Mouse (Mus musculus) lung, postnatal 36 days (tissue): ENCODE measurements around the gene Ifi27l2b.
A peak's percentile ranks its signal among the peaks of the same experiment; 100 is the strongest.

Experiments used
- DNase-seq: peaks from one replicate; pipeline ENCODE4 v3.0.0; 2022; ENCODE audit warnings: mixed read lengths

Gene Ifi27l2b

DNA sequence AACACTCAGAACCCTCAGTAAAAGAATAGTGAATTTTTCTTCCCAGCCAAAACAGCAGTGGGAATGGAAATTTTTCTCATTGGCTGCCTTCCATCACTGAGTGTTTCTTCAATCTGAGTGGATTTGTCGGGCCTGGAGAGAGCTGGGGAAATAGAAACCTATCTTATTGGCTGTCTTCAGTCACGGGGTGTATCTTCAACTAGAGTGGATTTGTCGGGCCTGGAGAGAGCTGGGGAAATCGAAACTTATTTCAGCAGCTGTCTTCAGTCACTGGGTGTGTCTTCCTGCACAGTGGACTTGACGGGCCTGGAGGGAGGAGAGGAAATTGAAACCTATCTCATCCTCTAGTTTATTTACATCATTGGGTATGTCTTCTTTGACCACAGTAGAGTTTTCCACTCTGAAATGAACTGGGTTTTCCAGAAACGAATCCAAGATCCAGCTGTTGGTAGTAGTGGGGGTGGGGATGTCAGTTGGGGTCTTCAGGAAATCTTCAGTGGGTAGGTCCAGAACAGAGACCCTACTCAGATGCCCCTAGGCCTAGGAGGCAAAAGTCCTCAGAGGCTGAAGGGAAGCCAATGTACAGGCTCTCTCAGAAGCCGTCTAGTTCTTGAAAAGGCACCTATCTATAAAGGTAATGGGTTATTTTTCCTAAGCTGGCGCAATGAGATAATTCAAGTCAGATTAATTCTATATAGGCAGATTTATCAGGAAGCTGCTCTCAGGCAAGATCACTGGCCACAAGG is 22.9 kb downstream of the Ifi27l2b start, which contains the start of gene Ifi27:
Gene Ifi27 (plus strand): TSS at position 226 of the 746 bp plus-strand sequence.
- DNase-seq: peak; percentile 94

GRCm38 (mm10) chr12:103433430-103433829 is 23.6 kb downstream of the Ifi27l2b start:
- DNase-seq: no peak

DNA sequence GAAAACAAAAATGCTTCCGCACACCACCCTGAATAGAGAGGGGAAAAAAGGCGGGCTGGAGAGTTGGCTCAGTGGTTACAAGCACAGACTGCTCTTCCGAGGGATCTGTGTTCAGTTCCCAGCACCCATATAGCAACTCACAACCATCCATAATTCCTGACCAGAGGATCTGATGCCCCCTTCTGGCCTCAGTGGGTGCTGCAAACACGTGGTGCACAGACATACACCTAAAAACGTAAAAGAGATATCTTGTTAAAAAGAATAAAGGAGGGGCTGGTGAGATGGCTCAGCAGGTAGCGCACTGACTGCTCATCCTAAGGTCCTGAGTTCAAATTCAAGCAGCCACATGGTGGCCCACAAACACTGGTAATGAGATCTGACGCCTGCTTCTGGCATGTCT is 30.3 kb downstream of the Ifi27l2b start:
- DNase-seq: no peak

DNA sequence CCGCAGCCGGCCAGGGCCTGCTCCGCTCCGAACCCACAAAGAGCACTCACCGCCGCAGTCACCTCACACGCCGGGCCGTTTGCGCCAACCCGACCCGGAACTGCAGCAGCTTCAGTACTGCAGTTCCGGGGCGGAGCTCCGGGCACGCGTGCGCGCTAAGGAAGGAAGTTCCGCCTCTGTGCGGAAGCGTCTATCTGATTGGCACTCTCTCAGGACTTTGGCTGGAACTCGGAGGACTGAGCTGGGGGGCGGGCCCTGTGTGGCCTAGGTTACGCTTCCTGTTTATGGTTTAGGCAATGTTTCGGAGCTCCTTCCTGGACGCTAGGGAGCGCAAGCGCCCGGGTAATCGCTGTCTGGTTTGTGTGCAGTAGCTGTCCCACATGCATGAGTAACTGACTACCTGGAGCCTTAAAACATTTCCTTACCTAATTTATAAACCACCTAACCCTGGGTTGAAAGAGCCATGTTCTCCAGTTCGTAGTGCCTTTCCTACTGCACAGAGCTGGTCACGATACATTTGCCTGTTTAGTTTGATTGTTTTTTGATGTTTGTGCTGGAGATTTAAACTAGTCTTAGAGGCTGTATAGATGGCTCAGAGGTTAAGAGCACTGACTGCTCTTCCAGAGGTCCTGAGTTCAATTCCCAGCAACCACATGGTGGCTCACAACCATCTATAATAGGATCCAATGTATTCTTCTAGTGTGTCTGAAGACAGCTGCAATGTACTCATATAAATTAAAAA is 31.1 kb downstream of the Ifi27l2b start, which contains the start of gene Ddx24:
Gene Ddx24 (minus strand): TSS at position 102 of the 742 bp plus-strand sequence.
- DNase-seq: peak; percentile 100

GRCm38 (mm10) chr12:103425016-103425728 is 31.9 kb downstream of the Ifi27l2b start:
- DNase-seq: no peak

DNA sequence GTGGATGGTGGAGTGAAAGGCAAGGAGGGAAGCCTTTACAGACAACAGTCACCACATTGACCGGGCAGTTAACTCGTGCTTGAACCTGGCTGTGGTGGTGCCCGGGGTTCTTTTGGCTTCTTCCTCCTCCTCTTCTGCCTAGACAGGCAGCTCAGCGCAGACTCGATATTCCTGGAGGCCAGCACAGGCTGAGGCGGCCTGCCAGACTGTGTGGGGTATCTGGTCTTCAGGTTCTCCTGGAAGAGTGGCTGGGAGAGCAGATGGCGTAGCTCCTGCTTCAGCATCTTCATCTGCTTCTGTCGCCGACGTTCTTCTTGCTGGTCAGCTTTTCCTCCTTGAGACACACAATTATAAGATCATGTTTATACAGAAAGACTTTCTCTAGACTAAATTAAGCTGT is 48.9 kb downstream of the Ifi27l2b start:
- no peak for DNase-seq

GRCm38 (mm10) chr12:103407720-103408119 is 49.3 kb downstream of the Ifi27l2b start, which contains the start of gene 9330161L09Rik:
Gene 9330161L09Rik, minus strand, starts transcription at chr12:103407820.
- no peak for DNase-seq

DNA sequence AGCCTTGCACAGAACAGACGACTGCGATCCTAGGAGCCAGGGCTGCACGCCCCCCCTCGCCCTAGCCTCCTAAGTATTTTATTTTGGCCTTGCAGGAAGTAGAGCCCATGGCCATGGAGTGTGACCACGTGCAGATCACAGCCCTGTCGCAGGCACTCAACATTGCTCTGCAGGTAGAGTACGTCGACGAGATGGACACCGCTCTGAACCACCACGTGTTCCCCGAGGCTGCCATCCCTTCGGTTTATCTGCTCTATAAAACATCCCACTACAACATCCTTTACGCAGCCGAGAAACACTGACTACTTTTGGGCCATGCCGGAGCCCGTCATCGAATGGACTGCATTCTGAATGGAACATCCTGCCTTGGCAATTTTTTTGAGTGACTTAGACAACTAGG is 52.9 kb downstream of the Ifi27l2b start:
- no peak for DNase-seq
